Mouse (Mus musculus) regulatory T cell (primary cell): ENCODE results near the gene Cyb5rl.

Experiments used
- in situ Hi-C: fragments of 300-600 bp; cut with MboI, MseI; formaldehyde crosslinking; loops from one replicate; pipeline ENCODE4 v1.15.1; 2025; ENCODE audit warnings: high pct_unique_total_duplicates

The Cyb5rl gene

DNA sequence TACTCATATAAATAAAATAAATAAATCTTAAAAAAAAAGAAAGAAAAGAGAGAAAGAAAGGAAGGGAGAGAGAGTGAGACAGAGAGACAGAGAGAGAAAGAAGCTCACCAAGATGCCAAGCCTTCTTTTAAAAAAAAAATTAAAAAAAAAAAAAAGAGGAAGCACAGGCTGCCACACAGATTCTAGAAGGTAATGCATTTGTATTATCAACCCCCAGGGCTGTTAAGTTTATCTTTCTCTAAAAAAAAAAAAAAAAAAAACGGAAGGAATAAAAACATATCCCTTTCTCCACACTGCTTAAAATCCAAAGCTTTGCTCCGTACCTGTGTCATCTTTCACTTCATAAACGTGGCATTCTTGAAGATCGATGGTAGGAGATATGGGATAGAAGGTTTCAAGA, 5.2 kb upstream of the Cyb5rl start:
- in situ Hi-C loops, result no loop called here

DNA sequence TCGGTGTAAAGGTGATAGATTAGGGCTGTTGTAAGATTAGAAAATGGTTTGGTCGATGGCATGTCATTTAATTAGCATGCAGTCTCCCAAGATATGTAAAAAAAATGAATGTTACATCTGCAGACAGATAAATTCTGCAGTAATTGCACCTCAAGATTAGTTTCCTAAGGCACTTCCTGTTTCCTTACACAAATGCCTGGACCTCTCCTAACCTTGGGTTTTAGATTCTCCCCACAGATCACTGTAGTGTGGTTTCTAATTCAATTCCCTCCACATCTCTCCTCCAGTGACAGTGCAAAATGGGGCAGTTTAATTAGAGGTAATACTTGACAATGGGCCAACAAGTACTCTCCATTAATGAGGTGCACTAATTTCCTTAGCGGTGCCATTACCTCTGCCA, 3.6 kb upstream of the Cyb5rl start:
- in situ Hi-C loops, result no loop called here

DNA sequence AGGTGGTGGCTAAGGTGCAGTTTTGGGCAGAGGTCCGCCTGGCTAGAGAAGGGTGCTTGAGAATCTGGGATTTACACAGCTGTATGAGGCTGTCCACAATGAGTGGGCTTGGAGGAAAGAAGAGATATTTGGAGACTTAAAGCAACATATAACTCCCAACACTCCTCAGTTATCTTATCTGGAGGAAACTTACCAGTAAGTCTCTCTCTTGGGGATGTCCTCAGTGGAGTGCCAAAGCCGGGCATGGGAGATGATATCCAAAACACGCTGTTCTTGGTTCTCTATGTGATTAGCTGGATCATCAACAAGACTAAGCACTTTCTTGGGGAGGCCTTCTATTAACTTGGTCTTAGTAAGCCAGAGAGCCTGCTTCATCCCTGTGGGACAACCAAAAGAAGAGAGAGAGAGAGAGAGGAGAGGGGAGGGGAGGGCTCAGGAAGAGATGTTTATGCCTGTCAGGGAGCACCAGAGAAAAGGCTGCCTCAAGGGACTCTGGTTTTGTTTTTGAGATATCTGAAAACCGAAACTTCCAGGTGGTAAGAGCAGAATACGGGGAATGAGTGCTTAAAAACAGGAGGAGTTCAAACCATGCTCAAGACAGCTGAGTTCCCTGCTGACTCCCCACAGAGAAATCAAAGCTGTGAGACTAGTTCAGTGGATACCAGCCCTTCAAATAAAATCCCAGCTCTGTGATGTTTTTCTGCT, 2.2 kb upstream of the Cyb5rl start:
- in situ Hi-C loops, result no loop called here

DNA sequence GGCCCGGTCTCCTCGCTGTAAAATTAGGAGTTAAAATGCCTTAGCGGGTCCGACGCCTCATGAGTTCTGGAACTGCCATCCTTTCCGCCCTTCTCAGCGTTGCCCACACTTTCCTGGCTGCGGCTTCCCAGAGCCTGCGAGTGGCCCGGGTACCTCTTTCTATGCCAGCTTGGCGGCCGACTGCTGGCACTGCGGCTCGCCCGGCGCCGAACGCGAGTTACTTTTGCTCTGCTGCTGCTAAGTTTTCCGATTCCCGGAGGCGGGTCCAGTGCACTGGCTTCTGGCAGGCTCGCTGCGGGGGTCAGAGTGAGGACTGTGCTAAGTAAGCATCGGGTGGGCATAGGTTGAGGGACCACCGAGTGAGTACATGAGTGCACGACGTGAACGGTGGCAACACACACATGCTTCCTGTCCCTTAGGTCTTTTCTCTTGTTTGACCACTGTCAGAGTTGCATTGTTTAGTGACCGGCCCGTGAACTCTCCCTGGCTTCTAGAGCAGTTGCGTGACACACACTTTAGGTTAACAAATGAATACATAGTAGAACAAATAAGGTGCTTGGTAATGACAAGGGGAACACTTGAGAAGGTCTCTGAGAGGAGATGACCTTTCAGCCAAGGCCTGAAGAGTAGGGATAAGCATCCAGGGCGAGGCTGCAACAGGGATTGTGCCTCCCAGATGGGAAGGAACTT, 508 bp downstream of the Cyb5rl start:
- in situ Hi-C loops, result no loop called here

DNA sequence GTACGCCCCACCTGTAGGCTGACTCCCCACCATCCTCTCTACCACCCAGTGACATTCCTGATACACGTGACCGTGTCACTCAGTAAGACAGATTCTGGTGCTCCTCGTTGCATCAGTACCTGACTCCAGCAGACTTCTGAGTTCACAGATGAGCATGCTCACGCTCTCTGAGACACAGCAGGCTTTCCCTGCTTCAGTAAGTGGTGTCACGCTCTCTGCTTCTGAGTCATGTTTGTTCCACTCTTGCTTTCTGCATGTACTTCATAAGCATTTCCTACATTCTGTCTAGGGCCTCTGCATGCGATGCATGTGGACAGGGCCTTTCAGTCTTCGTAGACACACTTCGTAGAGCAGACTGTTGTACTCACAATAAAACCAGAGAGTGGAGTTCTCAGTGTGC, 5.6 kb downstream of the Cyb5rl start:
- in situ Hi-C loops, result no loop called here

DNA sequence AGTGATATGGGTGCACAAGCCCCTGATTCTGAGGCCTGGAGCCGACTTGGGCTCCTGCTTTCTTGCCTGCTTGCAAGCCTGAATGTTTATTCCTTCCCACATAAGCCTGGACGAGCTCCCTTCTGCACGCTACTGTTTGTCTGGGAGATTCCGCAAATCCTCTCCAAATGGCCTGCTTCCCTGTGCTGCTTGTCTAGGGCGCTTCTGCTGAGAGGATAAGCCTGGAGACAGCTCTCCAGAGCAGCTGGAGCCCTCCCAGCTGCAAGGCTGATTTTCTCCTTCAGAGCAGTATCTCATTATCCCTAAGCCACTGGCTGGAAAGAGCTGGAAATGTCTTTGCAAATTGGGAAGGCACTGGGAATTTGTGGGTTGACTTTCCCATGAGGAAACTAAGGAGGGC, 8.7 kb downstream of the Cyb5rl start:
- in situ Hi-C loops, result no loop called here

DNA sequence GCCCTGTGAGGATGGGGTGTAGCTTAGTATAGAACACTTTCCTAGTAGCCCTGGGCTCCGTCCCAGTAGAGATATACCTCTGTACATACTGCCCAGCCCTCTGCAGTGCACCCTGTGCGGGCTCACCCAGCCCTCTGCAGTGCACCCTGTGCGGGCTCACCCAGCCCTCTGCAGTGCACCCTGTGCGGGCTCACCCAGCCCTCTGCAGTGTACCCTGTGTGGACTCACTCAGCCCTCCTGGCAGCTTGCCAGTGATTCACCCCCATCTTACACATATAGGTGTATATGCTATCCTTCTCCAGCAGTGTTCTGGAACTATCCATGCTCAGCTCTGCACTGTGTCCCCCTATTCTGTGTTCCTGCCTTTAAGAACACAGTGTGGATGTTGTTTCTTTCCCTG, 12.1 kb downstream of the Cyb5rl start:
- in situ Hi-C loops, result no loop called here

DNA sequence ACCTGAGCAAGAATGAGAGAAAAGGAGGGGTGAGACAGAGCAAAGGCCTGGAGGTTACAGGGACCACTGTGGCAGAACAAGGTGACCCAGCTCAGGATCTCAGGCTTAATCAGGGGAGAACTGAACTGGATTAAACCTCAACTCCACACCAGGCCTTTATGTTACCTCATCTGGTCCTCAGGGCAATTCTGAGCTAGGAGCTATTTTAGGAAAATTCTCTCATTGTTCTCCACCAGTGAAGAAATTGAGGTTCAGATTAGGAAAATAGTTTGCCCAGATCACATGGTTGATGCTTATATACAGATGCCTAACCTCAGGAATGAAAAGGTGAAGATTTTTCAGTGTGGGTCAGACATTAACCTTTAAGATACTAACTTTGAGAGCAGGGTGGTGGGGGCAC, 12.9 kb downstream of the Cyb5rl start:
- in situ Hi-C loops, result no loop called here

DNA sequence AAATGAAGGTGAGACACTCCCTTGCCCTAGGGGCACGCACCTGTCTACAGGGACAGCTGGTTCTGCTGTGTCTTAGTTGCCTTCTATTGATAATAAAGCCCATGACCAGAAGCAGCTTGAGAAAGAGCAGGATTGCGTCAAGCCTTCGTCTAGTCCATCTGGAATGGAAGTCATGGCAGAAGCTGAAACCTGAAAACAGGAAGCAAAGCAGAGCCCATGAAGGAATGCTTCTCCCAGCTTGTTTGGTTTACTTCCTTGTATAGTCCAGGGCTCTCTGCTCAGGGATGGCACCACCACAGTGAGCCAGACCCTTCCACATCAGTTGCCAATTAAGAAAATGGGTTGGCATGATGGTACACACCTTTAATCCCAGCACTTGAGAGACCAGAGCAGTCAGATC, 15.4 kb downstream of the Cyb5rl start:
- in situ Hi-C loops, result no loop called here

DNA sequence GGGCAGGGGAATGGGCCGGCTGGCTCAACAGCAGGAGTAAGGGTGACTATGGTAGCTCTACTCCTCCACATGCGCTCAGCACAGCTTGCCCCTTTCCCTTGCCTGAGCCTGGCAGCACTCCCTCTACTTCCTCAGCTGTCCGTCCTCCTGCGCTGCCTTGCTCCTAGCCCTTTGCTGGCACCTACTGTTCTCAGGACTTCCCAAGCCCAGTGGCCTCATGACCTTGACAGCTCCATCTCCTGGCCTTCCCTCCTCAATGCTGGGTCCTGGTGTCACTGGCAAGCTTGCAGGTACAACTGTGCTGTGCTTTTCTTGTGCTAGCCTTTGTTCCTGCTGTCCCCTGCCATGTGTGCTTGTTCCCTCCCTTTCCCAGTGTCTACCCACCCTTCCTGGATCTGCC, 16.3 kb downstream of the Cyb5rl start:
- in situ Hi-C loops, result no loop called here

DNA sequence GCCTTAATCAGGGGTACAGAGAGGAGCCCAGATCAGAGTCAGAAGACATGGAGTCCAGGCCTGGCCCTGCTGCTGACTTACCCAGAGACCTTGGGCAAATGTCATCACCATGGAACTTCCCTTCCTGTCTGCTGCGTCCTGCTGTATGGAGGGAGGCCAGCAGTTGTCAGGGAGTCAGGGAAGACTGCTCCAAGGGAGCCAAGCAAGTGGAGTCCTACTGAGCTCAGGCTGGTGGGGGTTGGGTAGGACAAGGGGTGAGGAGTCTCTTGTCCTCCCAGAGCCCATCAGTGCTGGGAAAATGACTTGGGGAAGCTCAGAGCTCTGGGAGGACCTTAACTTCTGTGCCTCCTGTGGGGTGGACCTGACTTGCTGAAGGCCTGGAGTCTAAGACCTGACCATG, 17.6 kb downstream of the Cyb5rl start:
- in situ Hi-C loops, result no loop called here

DNA sequence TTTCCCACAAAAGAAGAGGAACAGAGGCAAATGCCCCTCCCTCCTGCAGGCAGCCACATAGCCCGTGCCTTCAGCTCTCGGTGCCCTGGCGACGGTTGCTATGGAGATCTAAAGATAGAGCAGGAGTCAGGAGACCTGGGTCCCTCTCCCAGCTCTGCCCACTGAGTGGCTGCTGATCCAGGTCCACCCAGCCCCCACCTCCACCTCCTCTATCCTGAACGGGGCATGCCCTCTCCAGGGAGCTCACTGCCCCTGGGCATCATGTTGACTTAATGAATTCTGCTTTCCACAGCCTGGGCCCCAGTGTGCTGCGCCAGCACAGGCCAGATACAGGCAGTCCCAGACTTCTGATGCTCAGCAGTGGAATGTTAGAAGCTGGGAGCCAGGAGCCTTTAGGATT, 18.1 kb downstream of the Cyb5rl start:
- in situ Hi-C loops, result no loop called here

DNA sequence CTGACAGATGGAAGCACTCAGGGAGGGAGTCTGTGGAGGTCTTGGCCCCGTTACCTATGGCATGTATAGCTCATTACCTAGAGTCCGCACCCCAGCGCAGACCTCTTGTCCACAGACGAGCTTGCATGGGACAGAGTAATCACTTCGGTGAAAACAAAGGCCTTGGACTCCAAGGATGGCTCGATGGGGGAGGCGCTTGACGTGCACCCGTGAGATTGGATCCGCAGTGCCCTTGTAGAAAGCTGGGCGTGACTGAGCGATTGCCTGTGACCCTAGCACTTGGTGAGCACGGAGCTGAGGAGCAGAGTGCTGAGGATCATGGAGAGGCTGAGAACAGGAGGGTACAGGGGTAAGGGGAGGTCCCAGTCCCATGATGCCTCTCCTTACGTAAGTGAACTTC, 24.9 kb downstream of the Cyb5rl start:
- in situ Hi-C loops, result loop anchor here (5.0 kb wide), 1 partner anchor 66 kb away; no protein-coding TSS in a partner anchor

DNA sequence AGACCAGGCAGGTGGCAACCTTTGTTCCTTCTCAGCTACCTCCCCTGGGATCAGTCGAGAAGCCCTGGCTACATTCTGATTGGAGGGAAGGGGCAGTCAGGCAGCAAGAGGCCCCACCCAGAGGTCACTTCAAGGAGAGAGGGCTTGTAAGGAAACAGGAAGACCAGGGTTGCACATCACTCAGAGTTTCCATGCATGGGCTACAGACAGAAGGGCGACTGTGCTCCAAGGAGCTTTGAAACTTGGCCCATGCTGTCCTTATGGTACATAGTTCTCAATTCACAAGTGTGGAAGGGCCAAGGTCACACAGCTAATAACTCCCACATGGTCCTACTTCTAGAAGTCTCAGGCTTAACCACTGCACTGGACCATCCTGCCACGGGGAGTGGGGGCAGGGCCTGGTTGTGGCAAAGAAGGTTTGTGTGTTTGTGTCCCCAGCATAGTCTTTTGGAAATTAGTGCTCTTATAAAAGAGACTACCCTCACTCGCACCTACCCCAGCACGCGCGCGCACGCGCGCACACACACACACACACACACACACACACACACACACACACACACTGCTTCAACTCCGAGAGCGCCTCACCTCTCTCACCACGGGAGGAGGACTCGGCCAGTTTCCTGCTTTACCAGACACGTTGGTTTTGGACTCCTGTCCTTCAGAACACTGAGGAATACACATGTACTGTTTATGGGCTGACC, 27.8 kb downstream of the Cyb5rl start:
- in situ Hi-C loops, result loop anchor here (5.0 kb wide), 1 partner anchor 63 kb away; no protein-coding TSS in a partner anchor

DNA sequence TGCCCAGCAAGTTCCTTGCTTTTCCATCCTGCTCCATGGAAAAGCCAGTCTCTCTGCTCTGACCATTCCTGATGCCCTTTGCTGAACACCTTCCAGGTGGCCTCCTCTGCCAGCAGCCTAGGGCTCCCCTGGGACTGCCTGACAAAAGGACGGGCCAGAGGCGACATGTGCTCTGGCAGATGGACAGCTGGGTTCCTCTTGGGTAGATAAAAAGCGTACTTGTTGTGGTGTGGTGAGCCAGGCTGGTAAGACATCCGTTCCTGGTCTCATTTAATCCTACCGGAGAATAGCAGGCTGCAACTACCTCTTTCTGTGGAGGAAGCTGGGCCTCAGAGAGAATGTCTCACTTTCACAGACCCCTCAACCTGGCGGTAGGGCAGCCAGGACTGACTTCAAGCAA, 29.3 kb downstream of the Cyb5rl start:
- in situ Hi-C loops, result no loop called here

DNA sequence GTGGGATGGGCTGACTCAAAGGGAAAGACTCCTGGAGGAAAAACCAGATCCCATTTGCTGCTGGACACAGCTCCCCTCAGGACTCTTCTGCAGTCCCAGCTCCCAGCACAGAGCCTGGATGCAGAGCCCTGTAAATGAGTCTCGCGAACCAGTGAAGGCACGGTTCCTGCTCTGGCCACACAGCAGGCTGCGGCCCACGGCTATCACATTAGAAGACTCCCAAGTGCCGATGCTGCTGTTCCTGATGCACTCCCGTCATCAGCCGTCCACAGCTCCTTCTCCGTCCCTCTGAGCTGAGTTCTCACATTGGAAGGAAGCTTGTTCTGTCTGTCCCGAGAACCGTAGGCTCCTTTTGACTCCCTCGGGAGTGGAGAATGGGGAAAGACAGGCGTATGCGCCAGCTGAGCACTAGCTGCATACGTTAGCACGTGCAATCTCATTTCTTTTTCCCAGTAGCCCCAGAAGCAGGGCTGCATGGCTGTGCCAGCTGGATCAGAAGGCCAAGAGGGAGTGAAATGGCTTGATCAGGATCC, 30.1 kb downstream of the Cyb5rl start, which contains the start of gene Cdcp2:
Gene Cdcp2 (plus strand): TSS at position 51 of the 533 bp plus-strand sequence.
- in situ Hi-C loops, result no loop called here

DNA sequence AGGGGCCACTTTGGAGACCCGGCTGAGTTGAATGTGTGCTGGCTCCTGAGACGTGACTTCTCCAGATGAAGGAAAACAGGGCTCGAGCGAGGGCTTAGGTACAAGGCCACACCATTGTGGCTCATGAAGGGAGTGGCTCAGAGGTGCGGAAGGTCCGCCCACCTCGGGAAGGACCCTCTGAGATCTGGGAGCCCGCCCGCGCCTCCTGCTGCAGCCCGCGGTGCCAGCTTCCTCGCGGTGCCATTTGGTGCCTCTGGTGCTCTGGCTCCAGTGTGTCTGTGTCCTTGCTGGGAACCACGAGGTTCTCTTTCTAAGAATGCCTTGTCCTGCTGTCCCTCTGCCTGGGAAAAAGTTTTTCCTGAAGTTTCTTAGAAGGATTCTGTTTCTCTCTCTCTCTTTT, 31.1 kb downstream of the Cyb5rl start:
- in situ Hi-C loops, result no loop called here

DNA sequence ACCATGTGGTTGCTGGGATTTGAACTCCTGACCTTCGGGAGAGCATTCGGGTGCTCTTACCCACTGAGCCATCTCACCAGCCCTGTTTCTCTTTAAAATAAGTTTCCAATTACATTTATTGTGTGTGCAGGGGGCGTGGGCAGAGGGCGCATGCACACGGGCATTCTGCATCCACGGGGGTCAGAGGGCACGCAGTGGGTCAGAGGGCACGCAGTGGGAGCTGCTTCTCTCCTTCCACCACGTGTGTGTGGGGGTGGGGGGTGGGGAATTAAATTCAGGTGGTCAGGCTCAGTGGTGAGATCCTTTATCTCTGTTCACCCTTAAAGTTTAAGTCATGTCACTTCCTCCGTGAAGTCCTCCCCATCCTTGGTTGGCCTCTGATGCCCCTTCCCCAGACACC, 31.6 kb downstream of the Cyb5rl start:
- in situ Hi-C loops, result no loop called here

DNA sequence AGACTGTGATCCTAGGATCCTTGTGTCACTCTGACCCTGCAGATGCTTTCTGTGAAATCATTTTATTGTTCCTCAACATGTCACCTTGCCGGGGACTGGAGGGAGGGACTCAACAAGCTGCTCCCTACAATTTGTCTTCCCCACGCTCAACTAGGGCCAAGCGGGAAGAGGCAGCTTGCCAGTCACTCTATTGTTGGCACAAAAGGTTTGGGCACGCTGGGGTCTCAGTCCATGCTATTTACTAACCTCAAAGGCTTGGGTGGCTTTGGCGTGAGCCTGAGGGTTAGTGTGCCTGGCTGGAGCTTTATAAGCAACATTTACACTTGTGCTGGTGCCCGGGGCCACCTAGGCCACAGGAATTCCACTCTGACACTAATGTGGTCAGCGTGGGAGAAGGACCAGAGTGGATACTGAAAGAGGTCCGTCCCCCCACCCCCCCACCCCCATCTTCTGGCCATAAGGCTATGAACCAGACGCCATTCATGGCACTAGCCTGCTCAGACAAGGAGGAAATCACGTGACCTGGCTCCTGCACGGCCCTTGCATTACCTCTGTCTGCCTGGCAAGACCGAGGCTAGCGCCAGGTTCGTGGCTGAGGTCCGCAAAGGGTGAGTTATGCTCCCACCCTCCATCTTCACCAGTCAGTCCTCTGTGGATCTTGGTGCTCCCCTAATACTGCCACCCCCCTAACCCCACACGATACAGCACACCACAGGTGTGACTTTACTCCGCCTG, 32.2 kb downstream of the Cyb5rl start:
- in situ Hi-C loops, result no loop called here

DNA sequence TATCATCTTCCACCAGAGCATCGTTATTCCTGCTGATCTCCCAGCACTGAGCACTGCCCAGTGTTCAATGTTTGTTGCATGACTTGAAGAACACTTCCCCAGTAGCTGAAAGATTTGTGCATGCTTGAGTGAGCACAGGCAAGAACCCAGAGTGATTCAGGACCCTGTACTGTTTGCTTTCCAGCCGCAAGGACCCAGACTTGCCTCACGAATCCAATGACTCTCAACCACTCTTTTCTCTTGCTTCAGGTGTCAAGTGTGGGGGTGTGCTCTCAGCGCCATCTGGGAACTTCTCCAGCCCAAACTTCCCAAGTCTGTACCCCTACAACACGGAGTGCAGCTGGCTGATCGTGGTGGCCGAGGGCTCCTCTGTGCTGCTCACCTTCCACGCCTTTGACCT, 35.4 kb downstream of the Cyb5rl start:
- in situ Hi-C loops, result no loop called here

DNA sequence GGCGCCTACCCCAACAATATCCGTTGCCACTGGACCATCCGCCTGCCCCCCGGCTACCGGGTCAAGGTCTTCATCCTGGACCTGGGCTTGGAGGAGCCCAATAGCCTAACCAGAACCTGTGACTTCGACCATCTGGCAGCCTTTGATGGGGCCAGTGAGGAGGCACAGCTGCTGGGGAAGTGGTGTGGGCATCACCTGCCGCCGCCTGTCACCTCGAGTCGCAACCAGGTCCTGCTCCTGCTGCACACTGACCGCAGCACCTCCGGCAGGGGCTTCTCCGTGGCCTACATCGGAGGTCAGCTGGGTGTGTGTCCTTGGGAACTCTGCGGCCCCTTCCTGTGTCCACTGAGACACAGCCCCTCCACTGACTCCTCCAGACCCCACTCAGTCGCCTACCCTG, 40.0 kb downstream of the Cyb5rl start:
- in situ Hi-C loops, result no loop called here

DNA sequence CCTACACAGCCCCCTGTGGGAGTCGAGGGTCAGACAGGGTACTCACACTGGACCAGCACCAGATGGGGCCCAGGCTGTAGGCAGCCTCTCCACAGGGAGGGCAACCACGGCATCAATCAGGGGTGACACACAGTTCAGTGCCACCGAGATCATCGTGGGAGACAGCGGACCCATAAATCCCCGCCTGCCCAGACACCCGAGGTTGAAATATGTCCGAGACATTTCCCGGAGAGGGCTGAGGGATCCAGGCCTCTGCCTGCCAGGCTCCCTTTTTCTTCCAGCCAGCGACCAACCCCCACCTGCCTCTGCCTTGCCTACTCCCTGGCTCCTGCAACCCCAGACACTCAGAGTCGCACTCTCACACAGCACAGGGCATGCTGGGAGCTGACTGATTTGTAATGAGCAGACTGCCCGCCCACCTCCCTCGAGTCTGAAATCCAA, 41.5 kb downstream of the Cyb5rl start:
- in situ Hi-C loops, result no loop called here
